Mouse (Mus musculus): ENCODE data around the gene Gys2. TPM values are rescaled to one million over a fixed set of nuclear protein-coding genes. Genes with fewer than 3 reads are reported as not detected.

Gys2 gene
- total and polyA plus RNA-seq, 2 experiments from 2014 or later = 0.76 TPM; not detected in 1

DNA sequence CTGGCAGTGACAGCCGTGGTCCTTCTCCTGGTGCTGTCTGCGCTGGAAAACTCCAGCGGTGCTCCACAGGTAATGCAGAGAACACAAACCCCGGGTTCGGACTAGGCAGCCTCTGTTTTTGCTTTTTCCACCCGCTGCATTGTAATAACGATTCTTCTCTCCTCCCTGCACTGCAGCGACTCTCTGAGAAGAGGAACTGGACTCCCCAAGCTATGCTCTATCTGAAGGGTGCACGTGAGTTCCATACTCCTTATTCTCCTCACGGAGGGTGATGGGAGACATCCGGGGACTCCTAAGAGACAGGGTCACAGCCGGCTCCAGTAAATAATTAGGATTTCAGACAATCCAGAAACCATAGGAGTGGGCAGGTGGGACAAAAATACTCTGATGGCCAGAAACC, 59.1 kb downstream of the Gys2 start:
- DNase-seq (ENCODE audit: low spot score) = no peak

GRCm38 (mm10) chr6:142412906-142413491, 59.9 kb downstream of the Gys2 start, which contains the start of gene Spx:
TSS of gene Spx (plus strand) at chr6:142413441.
- Histone ChIP-seq H3K4me2 (ENCODE audit: low read depth, low read length) (no peak within 1 kb of the TSS), H3K27me3 (ENCODE audit: control insufficient read depth, insufficient read depth, low read length) (peaks cover 35% of the 10 kb centered on the region), H3K27ac (ENCODE audit: low read depth) (no peak within 1 kb of the TSS), H3K9me3 (replicated peaks; ENCODE audit: control insufficient read depth, low read length) (no peaks in the 10 kb centered on the region), H3K36me3 (replicated peaks; ENCODE audit: control insufficient read depth, insufficient read depth, low read length) (no peaks in the 10 kb centered on the region), H3K4me1 (ENCODE audit: control insufficient read depth, insufficient read depth) (peaks cover 5% of the 10 kb centered on the region; the same call in 1 of the 2 replicates), H3K4me3 (ENCODE audit: low read depth, low read length) (no peak within 1 kb of the TSS; the same call in 1 of the 2 replicates), H3K9ac (replicated peaks; ENCODE audit: low read depth, low read length) (no peak within 1 kb of the TSS)
- DNase-seq (ENCODE audit: low spot score) = no peak
- WGBS = 67% methylated on average over 11 of the region's 11 CpGs
- TF ChIP-seq EP300 (IDR thresholded peaks at IDR 0.05; ENCODE audit: low read depth) (no peak), CTCF (IDR thresholded peaks at IDR 0.05; ENCODE audit: low read depth) (no peak)
- no peak for ATAC-seq (ENCODE audit: insufficient read depth, low read depth)

More for the DNA sequence above, 59.1 kb downstream of the Gys2 start:
- WGBS = 16% methylated on average over 12 of the region's 12 CpGs
- Histone ChIP-seq H3K36me3 (replicated peaks; ENCODE audit: control insufficient read depth, insufficient read depth, low read length) (no peaks in the 10 kb centered on the region), H3K4me2 (ENCODE audit: low read depth, low read length) (no peak overlapping the region), H3K4me1 (ENCODE audit: control insufficient read depth, insufficient read depth) (peaks cover 5% of the 10 kb centered on the region; the same call in 1 of the 2 replicates), H3K9ac (replicated peaks; ENCODE audit: low read depth, low read length) (no peak overlapping the region), H3K27ac (ENCODE audit: low read depth) (no peak overlapping the region), H3K27me3 (ENCODE audit: control insufficient read depth, insufficient read depth, low read length) (peaks cover 35% of the 10 kb centered on the region), H3K9me3 (replicated peaks; ENCODE audit: control insufficient read depth, low read length) (no peaks in the 10 kb centered on the region), H3K4me3 (ENCODE audit: low read depth, low read length) (no peak overlapping the region; the same call in 1 of the 2 replicates)
- TF ChIP-seq EP300 (IDR thresholded peaks at IDR 0.05; ENCODE audit: low read depth) = no peak
- TF ChIP-seq CTCF (IDR thresholded peaks at IDR 0.05; ENCODE audit: low read depth) = no peak
- no peak for ATAC-seq (ENCODE audit: insufficient read depth, low read depth)

GRCm38 (mm10) chr6:142411140-142411539, 61.8 kb downstream of the Gys2 start:
- ATAC-seq (ENCODE audit: insufficient read depth, low read depth) (no peak), DNase-seq (ENCODE audit: low spot score) (no peak)
- no peak overlapping the region for H3K4me2 ChIP-seq (ENCODE audit: low read depth, low read length)
- H3K27ac ChIP-seq (ENCODE audit: low read depth) = no peak overlapping the region
- peaks cover 5% of the 10 kb centered on the region; the same call in 1 of the 2 replicates for H3K4me1 ChIP-seq (ENCODE audit: control insufficient read depth, insufficient read depth)
- no peaks in the 10 kb centered on the region for H3K9me3 ChIP-seq (replicated peaks; ENCODE audit: control insufficient read depth, low read length)
- WGBS = 23% methylated on average over 1 of the region's 1 CpGs
- no peak for TF ChIP-seq EP300 (IDR thresholded peaks at IDR 0.05; ENCODE audit: low read depth)
- peaks cover 35% of the 10 kb centered on the region for H3K27me3 ChIP-seq (ENCODE audit: control insufficient read depth, insufficient read depth, low read length)
- no peak overlapping the region for H3K4me3 ChIP-seq (ENCODE audit: low read depth, low read length)
- no peak overlapping the region for H3K9ac ChIP-seq (replicated peaks; ENCODE audit: low read depth, low read length)
- H3K36me3 ChIP-seq (replicated peaks; ENCODE audit: control insufficient read depth, insufficient read depth, low read length) = no peaks in the 10 kb centered on the region

DNA sequence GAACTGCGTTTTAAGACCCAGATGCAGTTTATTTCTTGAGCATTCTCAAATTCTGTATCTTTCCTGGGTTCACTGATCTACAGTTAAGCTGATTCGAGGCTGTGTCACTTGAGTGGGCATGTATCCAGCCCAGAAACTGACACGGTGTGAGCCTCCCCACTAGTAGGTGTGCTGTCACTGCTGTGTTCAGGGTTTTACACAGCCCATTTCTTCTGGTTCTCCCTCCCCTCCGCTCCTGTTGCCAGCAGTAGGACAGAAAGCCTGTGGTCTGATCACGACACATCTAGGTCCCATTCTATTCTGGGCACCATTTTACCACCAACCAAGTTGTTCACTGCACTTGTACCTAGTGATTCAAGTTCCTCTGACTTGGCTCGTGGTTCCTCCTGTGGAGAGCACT, 77.2 kb downstream of the Gys2 start:
- H3K4me1 ChIP-seq (ENCODE audit: control insufficient read depth, insufficient read depth) = no peaks in the 10 kb centered on the region
- no peak overlapping the region for H3K27ac ChIP-seq (ENCODE audit: low read depth)
- no peaks in the 10 kb centered on the region for H3K27me3 ChIP-seq (ENCODE audit: control insufficient read depth, insufficient read depth, low read length)
- H3K4me2 ChIP-seq (ENCODE audit: low read depth, low read length) = no peak overlapping the region
- WGBS = 84% methylated on average over 6 of the region's 6 CpGs
- TF ChIP-seq EP300 (IDR thresholded peaks at IDR 0.05; ENCODE audit: low read depth) (no peak), CTCF (IDR thresholded peaks at IDR 0.05; ENCODE audit: low read depth) (no peak)
- H3K9me3 ChIP-seq (replicated peaks; ENCODE audit: control insufficient read depth, low read length) = no peaks in the 10 kb centered on the region
- DNase-seq (ENCODE audit: low spot score) (no peak), ATAC-seq (ENCODE audit: insufficient read depth, low read depth) (no peak)
- H3K36me3 ChIP-seq (replicated peaks; ENCODE audit: control insufficient read depth, insufficient read depth, low read length) = peaks cover 39% of the 10 kb centered on the region
- H3K9ac ChIP-seq (replicated peaks; ENCODE audit: low read depth, low read length) = no peak overlapping the region
- no peak overlapping the region for H3K4me3 ChIP-seq (ENCODE audit: low read depth, low read length)

- no peak overlapping the region for H3K27ac ChIP-seq (ENCODE audit: low read depth)
- no peaks in the 10 kb centered on the region for H3K27me3 ChIP-seq (ENCODE audit: control insufficient read depth, insufficient read depth, low read length)
- no peak overlapping the region for H3K4me2 ChIP-seq (ENCODE audit: low read depth, low read length)
- no peak overlapping the region for H3K9ac ChIP-seq (replicated peaks; ENCODE audit: low read depth, low read length)
- H3K36me3 ChIP-seq (replicated peaks; ENCODE audit: control insufficient read depth, insufficient read depth, low read length) = peaks cover 30% of the 10 kb centered on the region
- no peak overlapping the region for H3K4me3 ChIP-seq (ENCODE audit: low read depth, low read length)
- no peaks in the 10 kb centered on the region for H3K9me3 ChIP-seq (replicated peaks; ENCODE audit: control insufficient read depth, low read length)
- TF ChIP-seq EP300 (IDR thresholded peaks at IDR 0.05; ENCODE audit: low read depth) (no peak), CTCF (IDR thresholded peaks at IDR 0.05; ENCODE audit: low read depth) (no peak)
- DNase-seq (ENCODE audit: low spot score) = no peak
- WGBS = 69% methylated on average over 5 of the region's 5 CpGs
- no peak for ATAC-seq (ENCODE audit: insufficient read depth, low read depth)
- no peaks in the 10 kb centered on the region for H3K4me1 ChIP-seq (ENCODE audit: control insufficient read depth, insufficient read depth)
Measured at GRCm38 (mm10) chr6:142394669-142395068, 78.2 kb downstream of the Gys2 start.

DNA sequence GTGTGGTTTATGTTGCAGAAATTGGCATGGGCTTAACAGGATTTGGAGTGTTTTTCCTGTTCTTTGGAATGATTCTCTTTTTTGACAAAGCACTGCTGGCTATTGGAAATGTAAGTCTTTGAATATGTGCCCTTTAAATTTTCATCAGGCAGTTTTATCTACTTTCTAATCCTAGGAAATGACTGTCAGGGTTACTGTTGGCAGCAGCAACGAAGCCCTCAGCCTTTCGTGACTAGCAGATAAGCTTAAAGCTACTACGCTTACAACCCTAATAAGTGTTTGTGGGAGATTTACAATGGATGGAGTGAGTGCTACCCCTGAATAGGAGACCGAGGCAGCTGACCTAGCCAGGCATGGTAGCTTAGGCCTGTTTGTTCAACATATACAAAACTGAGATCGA, 80.6 kb downstream of the Gys2 start:
- DNase-seq (ENCODE audit: low spot score) (no peak), ATAC-seq (ENCODE audit: insufficient read depth, low read depth) (no peak)
- Histone ChIP-seq H3K4me3 (ENCODE audit: low read depth, low read length) (no peak overlapping the region), H3K27ac (ENCODE audit: low read depth) (no peak overlapping the region), H3K9ac (replicated peaks; ENCODE audit: low read depth, low read length) (no peak overlapping the region), H3K4me2 (ENCODE audit: low read depth, low read length) (no peak overlapping the region), H3K36me3 (replicated peaks; ENCODE audit: control insufficient read depth, insufficient read depth, low read length) (peaks cover 30% of the 10 kb centered on the region), H3K27me3 (ENCODE audit: control insufficient read depth, insufficient read depth, low read length) (no peaks in the 10 kb centered on the region), H3K9me3 (replicated peaks; ENCODE audit: control insufficient read depth, low read length) (no peaks in the 10 kb centered on the region), H3K4me1 (ENCODE audit: control insufficient read depth, insufficient read depth) (0 out of 2 replicates have a peak, but pooled peaks cover 5% of the 10 kb centered on the region)
- 48% methylated on average over 5 of the region's 5 CpGs for WGBS
- TF ChIP-seq EP300 (IDR thresholded peaks at IDR 0.05; ENCODE audit: low read depth) = no peak
